Mouse (Mus musculus) embryonic facial prominence, embryonic 14.5 days (tissue): Measurements from ENCODE around the gene Marc2. TPM values are rescaled to one million over a fixed set of nuclear protein-coding genes. Genes with fewer than 3 reads are reported as not detected.

ENCODE experiments used
- ATAC-seq: fragments of 200-750 bp; cut with Nextera tagmentation; 2 replicates; pipeline ENCODE4 v1.8.0; 2017; ENCODE audit warnings: low read depth, moderate number of reproducible peaks, moderate TSS enrichment
- DNase-seq: peaks from one replicate; pipeline ENCODE4 v3.0.0-alpha.2; 2015; ENCODE audit warnings: low spot score
- H3K27ac ChIP-seq: fragments of 300-500 bp; sonication (generic); replicated peaks from 2 replicates; pipeline ENCODE4 v1.5.1; 2014; ENCODE audit warnings: low read depth, mild to moderate bottlenecking, low read length, moderate library complexity
- H3K27me3 ChIP-seq: fragments of 300-500 bp; sonication (generic); replicated peaks from 2 replicates; pipeline ENCODE4 v1.6.1; 2014; ENCODE audit warnings: low read length; ENCODE audit not compliant: control insufficient read depth, insufficient read depth
- H3K36me3 ChIP-seq: fragments of 300-500 bp; sonication (generic); 2 replicates; pipeline ENCODE4 v1.6.1; 2014; ENCODE audit warnings: low read length, mixed read lengths; ENCODE audit not compliant: control insufficient read depth, insufficient read depth
- H3K4me1 ChIP-seq: fragments of 300-500 bp; sonication (generic); 2 replicates; pipeline ENCODE4 v1.6.1; 2014; ENCODE audit warnings: antibody characterized with exemption, low read length; ENCODE audit not compliant: control insufficient read depth, insufficient read depth
- H3K4me2 ChIP-seq: fragments of 300-500 bp; sonication (generic); 2 replicates; pipeline ENCODE4 v1.6.1; 2014; ENCODE audit warnings: low read depth, mild to moderate bottlenecking, low read length, moderate library complexity, mixed read lengths
- H3K4me3 ChIP-seq: fragments of 300-500 bp; sonication (generic); 2 replicates; pipeline ENCODE4 v1.5.1; 2014; ENCODE audit warnings: low read depth, mild to moderate bottlenecking, low read length
- H3K9ac ChIP-seq: fragments of 300-500 bp; sonication (generic); 2 replicates; pipeline ENCODE4 v1.6.1; 2014; ENCODE audit warnings: low read depth, mild to moderate bottlenecking, low read length, moderate library complexity, mixed read lengths
- H3K9me3 ChIP-seq: fragments of 300-500 bp; sonication (generic); 2 replicates; pipeline ENCODE4 v1.6.1; 2016; ENCODE audit warnings: low read length; ENCODE audit not compliant: control insufficient read depth
- WGBS: fragments of 180-500 bp; shearing (Covaris S2); extraction: QIAGEN DNeasy Blood & Tissue Kit; methylation state at CpG from one replicate; pipeline ENCODE4 v1.1.7; 2014; 5-methylcytosine and 5-hydroxymethylcytosine counted together
- polyA plus RNA-seq: library from polyadenylated mRNA; unstranded; fragments of >200 nt; fragmentation: Nextera tagmentation; extraction: Ambion mirVana; gene quantifications from 2 replicates; pipeline ENCODE4 v1.2.1, GENCODE M21; 2014

Gene Marc2
- polyA plus RNA-seq: 212 and 218 TPM in 2 replicates

- ATAC-seq: no peak
These were observed at the start of gene Marc2 for GRCm38 (mm10) chr1:184846092-184846750. Gene Marc2, minus strand, starts transcription at chr1:184846451.

GRCm38 (mm10) chr1:184891998-184892397 lies 45.7 kb upstream of the Marc2 start:
- WGBS: 80% methylated on average over 3 of the region's 3 CpGs
- no peak overlapping the region for H3K4me3 ChIP-seq
- H3K9ac ChIP-seq: no peak overlapping the region
- DNase-seq (no peak), ATAC-seq (no peak)
- H3K27me3 ChIP-seq: no peaks in the 10 kb centered on the region
- H3K4me2 ChIP-seq: no peak overlapping the region
- no peaks in the 10 kb centered on the region for H3K4me1 ChIP-seq
- H3K9me3 ChIP-seq: no peaks in the 10 kb centered on the region
- no peak overlapping the region for H3K27ac ChIP-seq
- no peaks in the 10 kb centered on the region for H3K36me3 ChIP-seq

More at GRCm38 (mm10) chr1:184846092-184846750, at the start of gene Marc2:
- DNase-seq: no peak
- Histone ChIP-seq H3K27me3 (peaks cover 6% of the 10 kb centered on the region; the same call in 1 of the 2 replicates), H3K4me2 (peak within 1 kb of the TSS; percentile 70), H3K9me3 (no peaks in the 10 kb centered on the region), H3K27ac (peak within 1 kb of the TSS; percentile 87), H3K36me3 (no peaks in the 10 kb centered on the region), H3K4me3 (peak within 1 kb of the TSS; percentile 86), H3K4me1 (peaks cover 10% of the 10 kb centered on the region; the same call in 1 of the 2 replicates), H3K9ac (peak within 1 kb of the TSS; percentile 88)
- WGBS: 4% methylated on average over 18 of the region's 18 CpGs

- no peak overlapping the region for H3K27ac ChIP-seq
- no peaks in the 10 kb centered on the region for H3K4me1 ChIP-seq
- no peak for DNase-seq
- 78% methylated on average over 5 of the region's 6 CpGs for WGBS
- H3K36me3 ChIP-seq: no peaks in the 10 kb centered on the region
- 0 out of 2 replicates have a peak, but pooled peaks cover 4% of the 10 kb centered on the region for H3K27me3 ChIP-seq
- no peak overlapping the region for H3K4me2 ChIP-seq
- ATAC-seq: no peak
- H3K9ac ChIP-seq: no peak overlapping the region
- no peaks in the 10 kb centered on the region for H3K9me3 ChIP-seq
- no peak overlapping the region for H3K4me3 ChIP-seq
These were observed 43.2 kb upstream of the Marc2 start for GRCm38 (mm10) chr1:184889454-184889853.

- Histone ChIP-seq H3K4me1 (no peaks in the 10 kb centered on the region), H3K27me3 (peaks cover 34% of the 10 kb centered on the region), H3K36me3 (no peaks in the 10 kb centered on the region), H3K9ac (no peak overlapping the region), H3K27ac (no peak overlapping the region), H3K9me3 (no peaks in the 10 kb centered on the region), H3K4me3 (no peak overlapping the region), H3K4me2 (no peak overlapping the region)
- 15% methylated on average over 1 of the region's 1 CpGs for WGBS
- DNase-seq (peak; percentile 49), ATAC-seq (no peak; the same call in 1 of the 2 replicates)
These were observed 39.9 kb upstream of the Marc2 start for GRCm38 (mm10) chr1:184886160-184886559.

- Histone ChIP-seq H3K36me3 (no peaks in the 10 kb centered on the region), H3K4me3 (peak within 1 kb of the TSS; percentile 48), H3K9me3 (no peaks in the 10 kb centered on the region), H3K9ac (peak within 1 kb of the TSS; percentile 62), H3K4me2 (peak within 1 kb of the TSS; percentile 83), H3K4me1 (0 out of 2 replicates have a peak, but pooled peaks cover 5% of the 10 kb centered on the region), H3K27ac (no peak within 1 kb of the TSS), H3K27me3 (peaks cover 38% of the 10 kb centered on the region)
- ATAC-seq (peak; percentile 86), DNase-seq (peak; percentile 29)
- 3% methylated on average over 39 of the region's 77 CpGs for WGBS
These were observed 36.3 kb upstream of the Marc2 start, which contains the start of gene C130074G19Rik for GRCm38 (mm10) chr1:184882281-184883268. Gene C130074G19Rik, minus strand, starts transcription at chr1:184883218.

- H3K4me2 ChIP-seq: peak overlapping the region; percentile 83
- DNase-seq: no peak
- WGBS: 70% methylated on average over 7 of the region's 7 CpGs
- peak overlapping the region; percentile 48 for H3K4me3 ChIP-seq
- no peaks in the 10 kb centered on the region for H3K36me3 ChIP-seq
- 0 out of 2 replicates have a peak, but pooled peaks cover 5% of the 10 kb centered on the region for H3K4me1 ChIP-seq
- H3K9me3 ChIP-seq: no peaks in the 10 kb centered on the region
- peaks cover 38% of the 10 kb centered on the region for H3K27me3 ChIP-seq
- no peak for ATAC-seq
- H3K27ac ChIP-seq: no peak overlapping the region
- H3K9ac ChIP-seq: peak overlapping the region; percentile 62; the same call in 1 of the 2 replicates
These were observed 35.6 kb upstream of the Marc2 start for GRCm38 (mm10) chr1:184881861-184882260.

GRCm38 (mm10) chr1:184881211-184881610 lies 35.0 kb upstream of the Marc2 start:
- Histone ChIP-seq H3K4me1 (0 out of 2 replicates have a peak, but pooled peaks cover 5% of the 10 kb centered on the region), H3K4me2 (peak overlapping the region; percentile 4; the same call in 1 of the 2 replicates), H3K27me3 (peaks cover 38% of the 10 kb centered on the region), H3K36me3 (no peaks in the 10 kb centered on the region), H3K4me3 (peak overlapping the region; percentile 48; the same call in 1 of the 2 replicates), H3K27ac (no peak overlapping the region), H3K9ac (no peak overlapping the region), H3K9me3 (no peaks in the 10 kb centered on the region)
- ATAC-seq (no peak), DNase-seq (no peak)
- WGBS: 86% methylated on average over 5 of the region's 5 CpGs

GRCm38 (mm10) chr1:184878860-184879259 lies 32.6 kb upstream of the Marc2 start:
- ATAC-seq: no peak
- Histone ChIP-seq H3K27ac (no peak overlapping the region), H3K27me3 (peaks cover 30% of the 10 kb centered on the region), H3K9me3 (no peaks in the 10 kb centered on the region), H3K9ac (no peak overlapping the region), H3K4me1 (0 out of 2 replicates have a peak, but pooled peaks cover 5% of the 10 kb centered on the region), H3K4me3 (no peak overlapping the region), H3K36me3 (no peaks in the 10 kb centered on the region), H3K4me2 (no peak overlapping the region)
- WGBS: 77% methylated on average over 6 of the region's 6 CpGs
- no peak for DNase-seq
